Mouse (Mus musculus) cerebellum, adult 9-11 months (tissue): ENCODE data around the gene Prkce.
A peak's percentile ranks its signal among the peaks of the same experiment; 100 is the strongest.

ENCODE experiments used
- DNase-seq: peaks from one replicate; pipeline ENCODE4 v3.0.0; 2022

The Prkce gene

GRCm38 (mm10) chr17:86183788-86184187 is 16.2 kb downstream of the Prkce start:
- no peak for DNase-seq

DNA sequence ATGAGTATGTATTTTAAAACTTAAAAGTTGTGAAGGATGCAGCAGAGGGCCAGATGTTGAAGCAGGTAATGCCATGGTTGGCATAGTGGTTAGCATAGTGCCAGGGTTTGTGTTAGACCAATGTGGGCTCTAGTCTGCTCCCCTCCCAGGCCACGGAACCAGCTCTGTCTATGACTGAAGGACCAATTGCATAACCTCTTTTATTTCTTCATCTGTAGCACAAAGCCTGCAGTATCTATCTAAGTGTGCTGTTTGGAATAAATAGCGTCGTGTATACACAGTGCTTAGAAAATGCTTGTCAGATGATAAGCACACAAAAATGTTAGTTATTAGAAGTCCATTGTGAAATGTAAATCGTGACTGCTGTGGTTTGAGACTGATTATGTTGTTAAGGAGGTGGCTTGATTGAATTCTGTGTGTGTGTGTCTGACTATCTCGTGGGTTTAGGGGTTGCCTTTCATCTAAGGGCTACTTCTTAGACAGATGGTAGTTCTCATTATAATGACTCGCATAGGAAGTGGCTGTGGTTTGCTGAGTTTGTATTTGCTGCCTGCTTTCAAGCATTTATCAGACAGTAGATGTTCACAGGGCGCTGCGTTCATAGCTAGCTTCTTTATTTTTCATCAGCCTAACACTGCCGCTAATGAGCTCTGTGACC is 17.1 kb downstream of the Prkce start:
- DNase-seq = no peak

DNA sequence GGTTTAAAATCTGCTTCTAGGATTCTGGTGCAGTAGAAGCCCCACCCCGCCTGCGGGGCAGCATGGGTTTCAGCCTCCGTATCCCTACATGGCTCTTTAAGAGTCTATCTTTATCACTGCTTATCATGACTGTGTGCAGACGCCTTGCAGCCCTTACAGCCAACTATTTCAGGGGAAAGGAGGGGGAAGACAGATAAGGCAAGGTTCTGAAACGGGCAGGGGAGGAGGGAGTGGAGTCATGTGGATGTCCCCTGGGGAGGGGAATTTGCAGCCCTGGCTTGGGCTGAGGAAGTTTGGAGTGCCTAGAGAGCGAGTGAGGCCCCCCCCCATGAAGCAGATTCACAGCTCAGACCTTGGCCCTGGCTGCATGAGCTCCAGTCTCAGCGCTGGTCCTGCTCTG is 18.0 kb downstream of the Prkce start:
- DNase-seq = no peak

- no peak for DNase-seq
Measured at GRCm38 (mm10) chr17:86187777-86188176, 20.2 kb downstream of the Prkce start.

GRCm38 (mm10) chr17:86193979-86194378 is 26.4 kb downstream of the Prkce start:
- no peak for DNase-seq

- no peak for DNase-seq
Measured at GRCm38 (mm10) chr17:86194921-86195320, 27.3 kb downstream of the Prkce start.

- no peak for DNase-seq
Measured at GRCm38 (mm10) chr17:86198496-86199465, 31.2 kb downstream of the Prkce start.

DNA sequence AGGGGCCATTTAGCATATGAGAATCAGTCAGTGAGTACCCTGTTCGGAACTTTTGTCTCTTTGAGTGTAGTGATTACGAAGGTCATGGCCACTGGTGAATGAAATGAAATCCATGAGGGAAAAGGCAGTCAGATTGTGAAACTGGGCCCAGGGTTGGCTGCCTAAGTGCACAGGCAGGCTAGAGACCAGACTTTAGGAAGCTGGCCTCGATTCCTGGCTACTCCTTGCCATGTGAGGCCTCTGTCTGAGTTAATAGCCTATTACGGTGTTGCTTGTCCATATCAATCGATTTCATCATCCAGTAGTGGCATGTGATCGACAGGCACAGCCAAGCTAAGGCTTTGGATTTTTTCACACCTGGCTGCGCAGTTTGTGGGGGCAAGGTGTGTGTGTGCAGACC is 34.4 kb downstream of the Prkce start:
- no peak for DNase-seq

DNA sequence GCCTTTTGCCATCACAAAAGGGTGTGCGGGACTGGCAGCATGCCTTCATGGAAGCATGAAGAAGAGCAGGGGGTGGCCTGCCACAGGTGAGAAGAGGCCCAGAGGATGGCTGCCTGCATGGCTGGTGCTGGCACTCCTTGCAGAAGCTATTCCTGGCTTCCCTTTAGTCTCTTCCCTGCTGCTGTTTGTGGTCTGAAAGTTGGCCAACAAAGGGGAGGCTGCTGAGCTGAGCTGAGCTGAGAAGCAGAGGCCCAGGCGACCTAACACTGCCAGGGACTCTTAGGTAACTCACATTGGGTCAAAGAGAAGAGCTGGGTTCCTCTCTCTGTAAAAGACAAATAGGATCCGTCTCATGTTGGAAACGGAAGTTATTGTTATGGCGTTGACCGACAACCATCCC is 35.4 kb downstream of the Prkce start:
- no peak for DNase-seq

DNA sequence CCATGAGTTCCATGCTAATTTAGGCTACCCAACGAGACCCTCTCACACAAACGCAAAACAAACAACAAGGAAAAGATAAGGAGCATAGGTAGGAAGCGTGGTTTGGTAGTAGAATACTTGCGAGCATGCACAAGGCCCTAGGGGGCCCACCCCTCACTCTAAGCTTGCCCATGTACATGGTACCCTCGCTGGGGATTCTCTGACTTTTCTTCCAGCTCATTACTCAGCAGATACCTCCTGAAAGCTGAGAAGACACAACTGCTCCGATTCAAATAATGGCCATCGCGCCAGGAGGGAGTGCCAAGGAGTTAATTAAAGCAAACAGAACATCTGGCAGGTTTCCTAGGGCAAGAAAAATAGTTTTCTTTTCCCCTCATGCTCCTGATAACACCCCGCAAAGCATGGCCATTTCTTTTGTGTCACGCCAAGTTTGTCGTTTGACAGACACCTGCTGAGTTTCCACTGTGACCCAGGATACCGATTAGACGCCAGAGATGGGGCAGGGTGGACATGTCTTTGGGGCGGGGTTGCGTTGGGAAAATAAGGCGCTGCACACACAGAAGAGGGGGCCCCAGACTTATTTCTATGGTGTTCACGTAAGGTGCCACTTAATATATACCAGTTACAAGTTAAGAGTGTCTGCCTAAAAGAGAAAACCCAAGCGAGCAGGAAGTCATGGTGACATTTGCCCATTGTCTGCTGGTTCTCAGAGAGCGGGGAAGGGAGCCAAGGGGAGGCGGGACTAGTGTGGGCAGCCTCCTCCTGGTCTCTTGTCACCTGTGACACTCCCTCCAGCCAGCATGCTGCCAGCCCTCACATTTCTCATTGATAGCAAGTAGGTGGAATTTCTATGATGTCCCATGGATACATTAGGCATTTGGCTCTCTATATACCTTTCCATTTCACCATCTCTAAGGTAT is 36.2 kb downstream of the Prkce start:
- DNase-seq = peak; percentile 69

DNA sequence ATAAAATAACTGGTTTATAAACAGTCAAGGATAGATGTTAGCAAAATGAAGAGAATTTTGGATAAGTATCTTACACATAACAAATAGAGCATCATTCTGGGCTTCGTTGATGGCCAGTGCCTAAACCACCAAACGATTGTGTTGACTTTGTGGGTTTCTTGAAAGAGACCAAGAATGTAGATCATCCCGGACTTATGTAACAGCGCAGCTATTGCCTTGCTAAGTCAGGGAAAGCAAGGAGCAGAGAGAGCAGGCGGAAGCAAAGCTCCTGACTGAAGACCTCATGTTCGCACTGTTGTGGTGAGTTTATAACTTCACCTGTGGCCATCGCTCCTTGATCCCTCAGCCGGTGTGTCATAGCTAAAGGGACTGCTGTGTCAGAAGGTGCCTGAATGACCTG is 38.7 kb downstream of the Prkce start:
- no peak for DNase-seq

DNA sequence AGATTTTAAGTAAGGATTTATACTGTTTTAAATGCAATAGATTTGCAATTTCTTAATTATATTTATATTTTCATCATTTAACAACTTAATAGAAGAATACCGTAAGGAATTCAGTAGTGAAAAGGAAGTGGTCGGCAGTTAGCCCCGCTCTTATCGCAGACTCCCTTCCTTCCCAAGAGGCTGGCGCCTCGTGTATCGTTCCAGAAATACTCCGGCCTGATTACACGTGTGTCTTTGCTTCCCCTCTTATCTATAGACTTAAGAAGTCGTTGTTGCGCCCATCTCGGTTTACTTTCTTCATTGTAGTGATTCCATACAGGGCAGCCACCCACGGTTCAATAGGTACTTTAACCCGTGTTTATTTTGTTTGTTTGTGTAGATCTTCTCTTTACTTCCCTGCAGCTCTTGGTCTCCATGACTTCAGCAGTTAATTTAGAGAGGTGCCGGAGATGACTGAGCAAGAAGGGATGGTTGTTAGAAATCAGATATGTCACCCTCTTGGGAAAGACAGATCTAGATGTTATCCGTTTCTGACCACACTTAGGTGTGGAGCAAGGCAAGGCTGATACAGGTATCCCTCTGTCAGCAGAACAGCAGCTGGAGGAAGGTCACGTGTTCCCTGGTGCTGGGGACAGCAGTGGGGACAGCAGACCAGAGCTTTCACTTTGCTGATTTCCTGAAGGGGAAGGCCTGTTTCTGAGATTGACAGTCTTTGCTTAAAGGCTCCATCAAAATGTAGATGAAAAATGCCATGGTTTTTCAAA is 40.7 kb downstream of the Prkce start:
- no peak for DNase-seq

DNA sequence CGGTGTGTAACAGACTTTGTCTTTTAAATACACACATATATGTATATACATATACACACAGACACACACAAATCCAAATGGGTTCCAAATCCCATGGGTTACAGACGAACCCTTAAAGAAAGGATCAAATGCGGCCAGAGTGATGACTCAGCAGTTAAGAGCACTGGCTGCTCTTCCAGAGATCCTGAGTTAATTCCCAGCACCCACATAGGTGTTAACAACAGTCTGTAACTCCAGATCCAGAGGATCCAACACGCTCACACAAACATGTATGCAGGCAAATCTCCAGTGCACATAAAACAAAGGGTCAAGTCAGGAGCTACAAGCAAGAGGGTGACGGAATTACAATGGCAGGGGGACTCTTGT is 41.2 kb downstream of the Prkce start:
- no peak for DNase-seq

DNA sequence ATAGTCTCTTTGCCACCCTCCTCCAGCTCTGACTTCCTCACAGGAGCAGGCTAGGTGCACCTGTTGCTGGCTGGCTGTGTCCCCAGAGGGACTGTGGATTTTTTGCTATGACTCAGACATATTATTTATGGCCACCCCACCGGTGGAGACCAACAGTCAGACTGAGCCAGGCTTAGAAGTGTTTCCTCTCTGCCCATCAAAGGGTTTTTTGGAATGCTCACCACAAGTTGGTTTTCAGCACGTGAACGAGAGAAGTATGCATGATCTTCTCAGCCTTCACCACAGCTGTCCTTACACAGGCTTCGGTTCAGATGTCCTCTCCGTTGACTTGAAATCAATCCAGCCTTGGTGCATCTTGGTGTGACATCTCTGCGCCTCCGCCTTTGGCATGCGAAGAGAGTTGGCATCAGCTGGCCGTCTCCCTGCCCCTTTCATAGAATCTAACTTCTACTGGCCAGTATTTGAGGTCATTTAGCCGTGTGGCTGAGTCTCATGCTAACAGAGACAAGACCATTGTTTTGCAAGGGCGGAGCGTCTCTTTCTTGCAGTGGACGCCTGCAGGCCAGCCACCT is 42.2 kb downstream of the Prkce start:
- peak; percentile 64 for DNase-seq

DNA sequence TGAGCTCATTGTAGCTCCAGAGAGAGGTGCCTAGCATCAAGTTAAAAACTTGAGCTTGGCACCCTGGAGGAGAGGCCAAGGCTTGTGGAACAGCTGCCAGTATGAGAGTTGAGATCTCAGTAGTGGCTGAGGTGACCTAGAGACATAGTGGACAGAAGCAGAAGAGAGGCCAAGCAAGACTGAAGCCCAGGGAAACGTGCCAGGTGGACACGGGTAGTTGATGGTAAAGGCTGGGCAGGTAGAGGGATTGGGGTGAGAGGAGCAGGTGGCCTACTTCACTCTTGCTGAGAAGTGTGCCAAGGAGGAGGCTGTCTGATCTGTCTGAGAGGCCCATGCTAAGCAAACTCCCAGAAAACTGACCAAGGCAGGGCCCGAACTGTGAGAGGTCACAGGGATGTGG is 44.6 kb downstream of the Prkce start:
- peak; percentile 73 for DNase-seq

DNA sequence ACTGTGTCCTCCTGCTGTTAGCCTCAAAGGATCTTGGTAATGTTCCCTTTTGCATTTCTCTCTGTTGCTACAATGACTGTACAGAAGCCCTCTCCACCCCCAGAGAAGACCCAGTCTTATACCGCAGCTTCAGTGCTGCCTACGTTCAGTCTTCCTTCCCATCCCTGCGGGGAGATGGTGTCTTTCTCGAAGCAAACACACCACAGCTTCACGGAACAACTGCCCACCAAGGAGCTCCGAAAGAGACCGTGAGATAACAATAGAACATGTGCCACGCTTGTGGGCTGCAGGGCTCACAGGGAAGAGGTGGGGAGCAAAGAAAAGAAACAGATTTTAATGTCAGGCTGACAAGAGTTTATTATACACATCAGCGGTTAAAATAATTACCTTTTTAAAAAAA is 46.7 kb downstream of the Prkce start:
- DNase-seq = no peak

GRCm38 (mm10) chr17:86214741-86215140 is 47.2 kb downstream of the Prkce start:
- no peak for DNase-seq

DNA sequence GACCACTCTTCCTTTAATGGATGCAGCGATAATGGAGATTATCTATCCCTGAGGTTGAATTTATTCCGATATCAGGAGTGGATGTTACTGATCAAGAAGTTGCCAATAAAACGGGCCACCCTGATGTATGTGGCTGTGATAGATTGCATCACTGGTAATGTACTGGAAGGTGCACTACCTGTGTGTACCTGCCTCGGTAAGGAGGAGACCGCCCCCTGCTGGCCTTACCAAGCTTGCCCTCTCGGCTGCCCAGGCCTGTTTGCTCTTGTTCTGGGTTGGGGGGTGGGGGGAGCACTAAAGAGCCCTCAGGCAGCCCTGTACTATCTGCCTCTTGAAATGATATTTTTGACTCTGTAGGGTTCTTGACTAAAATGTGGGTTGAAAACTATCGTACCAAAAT is 48.2 kb downstream of the Prkce start:
- DNase-seq = peak; percentile 30

DNA sequence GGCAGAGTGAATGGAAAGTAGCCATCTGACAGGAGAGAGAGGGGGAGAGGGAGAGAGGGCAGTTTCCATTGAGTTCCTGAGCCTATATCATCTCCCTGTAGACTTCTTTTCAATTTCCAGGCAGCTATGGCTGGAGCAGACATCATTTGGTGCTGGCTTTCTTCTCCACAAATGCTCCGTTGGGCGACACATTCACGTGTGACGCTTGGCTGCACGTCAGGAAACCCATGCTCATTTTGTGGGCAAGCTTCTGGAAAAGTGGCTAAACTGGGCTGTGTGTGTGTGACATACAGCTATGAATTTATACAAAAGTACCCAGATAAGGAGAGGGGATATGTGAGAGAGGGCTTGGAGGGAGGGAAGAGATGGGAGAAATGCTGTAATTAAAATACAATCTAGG is 49.9 kb downstream of the Prkce start:
- DNase-seq = no peak

DNA sequence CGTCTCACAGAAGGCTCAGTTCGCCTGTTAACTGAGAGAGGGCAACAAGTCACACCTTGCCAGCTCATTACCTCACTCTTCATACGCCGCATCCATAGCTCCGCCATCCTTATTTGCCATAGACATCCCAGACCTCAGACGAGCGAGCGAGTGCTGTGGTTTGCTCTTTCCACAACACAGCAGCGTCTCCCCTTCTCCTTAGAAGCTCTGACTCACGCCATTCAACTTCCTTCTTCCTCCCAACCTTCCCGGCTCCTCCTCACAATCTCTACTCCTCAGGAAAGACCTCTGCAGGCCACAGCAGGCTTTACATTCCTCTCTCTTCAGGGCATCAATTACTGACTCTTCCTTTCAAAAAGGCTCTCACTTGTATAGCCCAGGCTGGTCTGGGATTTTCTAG is 51.0 kb downstream of the Prkce start:
- no peak for DNase-seq

- DNase-seq = peak; percentile 66
Measured at GRCm38 (mm10) chr17:86225488-86226186, 58.1 kb downstream of the Prkce start.
